Mouse (Mus musculus) heart, postnatal 0 days (tissue): ENCODE data around the gene Elk4.

Experiments
- CTCF ChIP-seq: IDR thresholded peaks from 2 replicates; pipeline ENCODE4 v1.5.1; 2016; ENCODE audit warnings: antibody characterized with exemption, control low read depth, low read depth
- EP300 ChIP-seq: IDR thresholded peaks from 2 replicates; pipeline ENCODE4 v1.6.1; 2016; ENCODE audit warnings: antibody characterized with exemption, low read depth

GRCm38 (mm10) chr1:132007828-132008827, 721 bp downstream of the Elk4 start:
- TF ChIP-seq CTCF (no peak), EP300 (no peak)
